ENCODE assay signal across 8 mouse cellular contexts in the genomic region with DNA sequence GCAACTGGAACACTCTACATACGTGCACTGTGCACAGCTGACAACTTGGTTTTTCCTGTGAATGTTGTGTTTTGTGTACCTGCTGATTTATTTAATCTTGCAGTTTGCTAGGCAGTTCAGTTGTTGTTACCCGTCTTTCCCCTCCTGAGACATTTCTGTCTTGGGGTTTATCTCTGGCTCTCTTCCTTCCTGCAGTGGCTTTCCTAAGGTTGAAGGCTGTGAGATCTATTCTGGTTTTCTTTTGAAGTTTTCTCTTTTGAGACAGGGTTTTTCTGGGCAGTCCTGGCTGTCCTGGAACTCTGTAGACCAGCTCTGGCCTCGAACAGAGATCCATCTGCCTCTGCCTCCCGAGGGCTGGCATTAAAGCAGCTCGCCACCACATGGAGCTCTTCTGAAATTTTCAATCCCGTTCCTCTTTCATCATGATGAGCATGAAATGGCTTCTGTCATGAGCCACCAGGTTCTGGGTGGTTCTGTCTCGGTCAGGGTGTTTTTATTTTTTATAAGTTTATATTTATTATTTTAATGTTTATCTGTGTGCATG. TPM values are rescaled to one million over a fixed set of nuclear protein-coding genes. Genes with fewer than 3 reads are reported as not detected.
DNase-seq lines count a peak whose midpoint lies in the region; ATAC-seq and TF ChIP-seq lines count a peak whose summit lies in the region.

No protein-coding gene starts in this region.

- H3K4me3 ChIP-seq in heart, embryonic 13.5 days: no peak overlapping the region; the same call in 1 of the 2 replicates
- H3K4me3 ChIP-seq in E14TG2a.4 (replicated peaks; ENCODE audit: low read length): peak overlapping the region; percentile 64
- H3K4me3 ChIP-seq in hindbrain, embryonic 10.5 days: peak overlapping the region; percentile 96; the same call in 1 of the 2 replicates
- H3K4me3 ChIP-seq in liver, postnatal 0 days (ENCODE audit: low read depth, low read length): peak overlapping the region; percentile 2; the same call in 1 of the 2 replicates

- TF ChIP-seq EP300 in liver, postnatal 0 days (IDR thresholded peaks at IDR 0.05; ENCODE audit: low read depth): no peak

- TF ChIP-seq CTCF in E14TG2a.4 (conservative IDR thresholded peaks at IDR 0.05; ENCODE audit: low read length): no peak
- TF ChIP-seq CTCF in liver, postnatal 0 days (IDR thresholded peaks at IDR 0.05; ENCODE audit: low read depth): no peak

- H3K9me3 ChIP-seq in heart, embryonic 13.5 days: no peaks in the 10 kb centered on the region
- H3K9me3 ChIP-seq in E14TG2a.4 (ENCODE audit: low read length): no peaks in the 10 kb centered on the region
- no peaks in the 10 kb centered on the region for H3K9me3 ChIP-seq in hindbrain, embryonic 10.5 days
- no peaks in the 10 kb centered on the region for H3K9me3 ChIP-seq in liver, postnatal 0 days (ENCODE audit: low read length)

- no peak for DNase-seq in heart, adult 18-20 months
- no peak for DNase-seq in hindbrain, embryonic 10.5 days (ENCODE audit: low spot score)
- DNase-seq in liver, postnatal 0 days: no peak
- no peak for DNase-seq in right cerebral cortex, adult 18-20 months
- no peak for DNase-seq in adrenal gland, postnatal 14 days
- DNase-seq in thymus, postnatal 14 days: no peak

- no peak for ATAC-seq in heart, embryonic 13.5 days (ENCODE audit: extremely low read depth, insufficient number of reproducible peaks, low FRiP score, low TSS enrichment)
- ATAC-seq in liver, postnatal 0 days: no peak

- H3K27ac ChIP-seq in heart, embryonic 13.5 days (replicated peaks): peak overlapping the region; percentile 97
- H3K27ac ChIP-seq in hindbrain, embryonic 10.5 days: peak overlapping the region; percentile 99; the same call in 1 of the 2 replicates
- H3K27ac ChIP-seq in liver, postnatal 0 days (ENCODE audit: low read depth): peak overlapping the region; percentile 99

- H3K9ac ChIP-seq in heart, embryonic 13.5 days: peak overlapping the region; percentile 68
- peak overlapping the region; percentile 30; the same call in 1 of the 2 replicates for H3K9ac ChIP-seq in liver, postnatal 0 days (replicated peaks)

- H3K4me2 ChIP-seq in heart, embryonic 13.5 days: peak overlapping the region; percentile 89
- peak overlapping the region; percentile 86 for H3K4me2 ChIP-seq in liver, postnatal 0 days (ENCODE audit: low read depth, low read length)

- no peaks in the 10 kb centered on the region for H3K36me3 ChIP-seq in heart, embryonic 13.5 days
- H3K36me3 ChIP-seq in E14TG2a.4 (ENCODE audit: insufficient read depth, low read length): peaks cover 22% of the 10 kb centered on the region
- peaks cover 9% of the 10 kb centered on the region for H3K36me3 ChIP-seq in hindbrain, embryonic 10.5 days
- no peaks in the 10 kb centered on the region for H3K36me3 ChIP-seq in liver, postnatal 0 days (replicated peaks; ENCODE audit: insufficient read depth, low read length)

- H3K27me3 ChIP-seq in heart, embryonic 13.5 days (replicated peaks): no peaks in the 10 kb centered on the region
- no peaks in the 10 kb centered on the region for H3K27me3 ChIP-seq in E14TG2a.4 (ENCODE audit: insufficient read depth, low read length)
- no peaks in the 10 kb centered on the region for H3K27me3 ChIP-seq in hindbrain, embryonic 10.5 days (ENCODE audit: insufficient read depth, poor library complexity, severe bottlenecking)
- H3K27me3 ChIP-seq in liver, postnatal 0 days (ENCODE audit: insufficient read depth, low read length): no peaks in the 10 kb centered on the region

- WGBS in heart, embryonic 13.5 days: 40% methylated on average over 7 of the region's 7 CpGs
- 56% methylated on average over 7 of the region's 7 CpGs for WGBS in hindbrain, embryonic 10.5 days
- WGBS in liver, postnatal 0 days (ENCODE audit: insufficient replicate concordance): 26% methylated on average over 7 of the region's 7 CpGs

- peaks cover 86% of the 10 kb centered on the region for H3K4me1 ChIP-seq in heart, embryonic 13.5 days
- peaks cover 87% of the 10 kb centered on the region for H3K4me1 ChIP-seq in E14TG2a.4 (replicated peaks; ENCODE audit: low read depth, low read length)
- peaks cover 90% of the 10 kb centered on the region for H3K4me1 ChIP-seq in hindbrain, embryonic 10.5 days (replicated peaks)
- H3K4me1 ChIP-seq in liver, postnatal 0 days (ENCODE audit: insufficient read depth): peaks cover 77% of the 10 kb centered on the region

RNA-seq across cellular contexts. Expression of gene Prrc2b, which starts 4.2 kb away (rescaled TPM):
- 24.5 and 25.1 TPM in 2 replicates for polyA plus RNA-seq in heart, embryonic 13.5 days (2015; fragmentation: Nextera tagmentation; extraction: Ambion mirVana)
- 10 to 100 TPM; 83.5 to 86.2 TPM for total RNA-seq in heart, adult 18-20 months (2021)
- polyA plus RNA-seq in hindbrain, embryonic 10.5 days (2016; fragmentation: Nextera tagmentation; extraction: Ambion mirVana): 55.6 and 68.9 TPM in 2 replicates
- 7.5 and 8.4 TPM in 2 replicates for polyA plus RNA-seq in liver, postnatal 0 days (2015; fragmentation: Nextera tagmentation; extraction: Ambion mirVana)
- 86.4 and 91.3 TPM in 2 replicates for total RNA-seq in adrenal gland, postnatal 14 days (2021)

RNA-seq across cellular contexts. Expression of gene Plpp7, which starts 59.7 kb away (rescaled TPM):
- 13.9 and 14.2 TPM in 2 replicates for polyA plus RNA-seq in heart, embryonic 13.5 days (2015; fragmentation: Nextera tagmentation; extraction: Ambion mirVana)
- 10 to 100 TPM; 27.3 to 38.3 TPM for total RNA-seq in heart, adult 18-20 months (2021)
- polyA plus RNA-seq in hindbrain, embryonic 10.5 days (2016; fragmentation: Nextera tagmentation; extraction: Ambion mirVana): 7.6 and 7.9 TPM in 2 replicates
- 1.6 and 1.7 TPM in 2 replicates for polyA plus RNA-seq in liver, postnatal 0 days (2015; fragmentation: Nextera tagmentation; extraction: Ambion mirVana)
- 3.0 and 3.6 TPM in 2 replicates for total RNA-seq in adrenal gland, postnatal 14 days (2021)
